Mouse (Mus musculus): ENCODE measurements around the gene Erc1. TPM values are rescaled to one million over a fixed set of nuclear protein-coding genes. Genes with fewer than 3 reads are reported as not detected.

Gene Erc1
- polyA plus RNA-seq (2014; fragmentation: Illumina TruSeq; extraction: RNeasy Lipid Tissue Mini Kit (QIAGEN cat#74804); ENCODE audit: low read depth, low replicate concordance), result 9.5 TPM

GRCm38 (mm10) chr6:119848034-119848695 lies at the start of gene Erc1:
TSS of gene Erc1 (minus strand) at chr6:119848167.

GRCm38 (mm10) chr6:119543803-119544517 lies 304.0 kb downstream of the Erc1 start, which contains the start of gene Wnt5b:
TSS of gene Wnt5b (minus strand) at chr6:119544347.

Other genes starting within 250 kb of the Erc1 start
- 17.0 TPM for gene Rad52, start 54.5 kb upstream of the Erc1 start, polyA plus RNA-seq (2014; fragmentation: Illumina TruSeq; extraction: RNeasy Lipid Tissue Mini Kit (QIAGEN cat#74804); ENCODE audit: low read depth, low replicate concordance)
- 133 TPM for gene Wnk1, start 190.5 kb upstream of the Erc1 start, polyA plus RNA-seq (2014; fragmentation: Illumina TruSeq; extraction: RNeasy Lipid Tissue Mini Kit (QIAGEN cat#74804); ENCODE audit: low read depth, low replicate concordance)
- gene Ninj2, start 245.2 kb upstream of the Erc1 start, polyA plus RNA-seq (2014; fragmentation: Illumina TruSeq; extraction: RNeasy Lipid Tissue Mini Kit (QIAGEN cat#74804); ENCODE audit: low read depth, low replicate concordance), result 0.98 TPM

Measured in adipose tissue, adult 10 weeks (tissue).